Mouse (Mus musculus) ES-Bruce4 (cell line): Measurements from ENCODE around the gene Palm3. TPM values are rescaled to one million over a fixed set of nuclear protein-coding genes. Genes with fewer than 3 reads are reported as not detected.

Source experiments
- H3K27ac ChIP-seq: 2 replicates; pipeline ENCODE4 v1.5.1; 2012; ENCODE audit warnings: low read length, inconsistent platforms; ENCODE audit not compliant: insufficient read depth
- H3K27me3 ChIP-seq: 2 replicates; pipeline ENCODE4 v1.6.1; 2012; ENCODE audit warnings: mild to moderate bottlenecking, low read length, inconsistent platforms; ENCODE audit not compliant: control insufficient read depth, poor library complexity, insufficient read depth, severe bottlenecking
- H3K36me3 ChIP-seq: 2 replicates; pipeline ENCODE4 v1.6.1; 2012; ENCODE audit warnings: inconsistent platforms, mild to moderate bottlenecking, low read length, moderate library complexity; ENCODE audit not compliant: control insufficient read depth, poor library complexity, insufficient read depth, severe bottlenecking
- H3K4me1 ChIP-seq: one replicate; pipeline ENCODE4 v1.8.1; 2011; ENCODE audit warnings: low read length; ENCODE audit not compliant: control insufficient read depth, insufficient read depth
- H3K4me3 ChIP-seq: 2 replicates; pipeline ENCODE4 v1.5.1; 2011; ENCODE audit warnings: low read depth, mild to moderate bottlenecking, low read length
- H3K9ac ChIP-seq: 2 replicates; pipeline ENCODE4 v1.6.1; 2012; ENCODE audit warnings: low read depth, mild to moderate bottlenecking, inconsistent platforms; ENCODE audit not compliant: poor library complexity, severe bottlenecking
- H3K9me3 ChIP-seq: replicated peaks from 2 replicates; pipeline ENCODE4 v1.6.1; 2012; ENCODE audit warnings: mild to moderate bottlenecking, low read length, inconsistent platforms; ENCODE audit not compliant: control insufficient read depth, poor library complexity, insufficient read depth, severe bottlenecking
- CTCF ChIP-seq: IDR thresholded peaks from one replicate; pipeline ENCODE4 v1.8.1; 2011; ENCODE audit warnings: low read depth, low read length
- EP300 ChIP-seq: IDR thresholded peaks from 2 replicates; pipeline ENCODE4 v1.6.1; 2011; ENCODE audit warnings: low read depth, low read length; ENCODE audit not compliant: insufficient read depth
- POLR2A ChIP-seq: IDR thresholded peaks from one replicate; pipeline ENCODE4 v1.8.1; 2011; ENCODE audit warnings: low read length; ENCODE audit not compliant: insufficient read depth
- polyA plus RNA-seq: library from polyadenylated mRNA; stranded (reverse); fragments of >200 nt; gene quantifications from 2 replicates; pipeline ENCODE4 v1.2.4, GENCODE M21; 2011; ENCODE audit warnings: low read depth; ENCODE audit not compliant: missing spikeins, insufficient read depth, insufficient read length

Gene Palm3
- polyA plus RNA-seq, 1 experiment: 62.8 TPM

GRCm38 (mm10) chr8:84079206-84079605 lies 57.9 kb downstream of the Palm3 start:
- TF ChIP-seq CTCF (no peak), EP300 (no peak), POLR2A (no peak)
- Histone ChIP-seq H3K36me3 (peaks cover 3% of the 10 kb centered on the region; the same call in 1 of the 2 replicates), H3K4me1 (peaks cover 2% of the 10 kb centered on the region), H3K27ac (no peak overlapping the region), H3K9ac (no peak overlapping the region), H3K27me3 (no peaks in the 10 kb centered on the region), H3K4me3 (no peak overlapping the region), H3K9me3 (no peaks in the 10 kb centered on the region)

Other genes starting within 250 kb of the Palm3 start
- gene Adgrl1, start 121.4 kb upstream of the Palm3 start, polyA plus RNA-seq: 64.0 and 64.7 TPM in 2 replicates
- 0.47 and 0.78 TPM in 2 replicates for gene Gm10644, start 66.3 kb upstream of the Palm3 start, polyA plus RNA-seq
- 26.3 and 29.3 TPM in 2 replicates for gene Asf1b, start 66.0 kb upstream of the Palm3 start, polyA plus RNA-seq
- 51.8 and 54.1 TPM in 2 replicates for gene Prkaca, start 48.5 kb upstream of the Palm3 start, polyA plus RNA-seq
- 79.7 and 95.7 TPM in 2 replicates for gene Samd1, start 23.8 kb upstream of the Palm3 start, polyA plus RNA-seq
- gene 1700067K01Rik, start 20.0 kb upstream of the Palm3 start, polyA plus RNA-seq: 1.5 and 2.4 TPM in 2 replicates
- 11.2 and 15.9 TPM in 2 replicates for gene 2210011C24Rik, start 9.3 kb upstream of the Palm3 start, polyA plus RNA-seq
- gene Il27ra, start 21.1 kb downstream of the Palm3 start, polyA plus RNA-seq: 0.33 and 0.61 TPM in 2 replicates
- 1.4 and 1.9 TPM in 2 replicates for gene Rln3, start 23.5 kb downstream of the Palm3 start, polyA plus RNA-seq
- gene Gm10643, start 43.7 kb downstream of the Palm3 start, polyA plus RNA-seq: 0.56 and 0.76 TPM in 2 replicates
- 9.6 and 10.5 TPM in 2 replicates for gene Rfx1, start 45.4 kb downstream of the Palm3 start, polyA plus RNA-seq
- 43.4 and 44.0 TPM in 2 replicates for gene Dcaf15, start 83.3 kb downstream of the Palm3 start, polyA plus RNA-seq
- 0.33 TPM in 1 of 2 replicates, not detected in the other for gene Podnl1, start 104.5 kb downstream of the Palm3 start, polyA plus RNA-seq
- gene Cc2d1a, start 126.5 kb downstream of the Palm3 start, polyA plus RNA-seq: 18.0 and 27.2 TPM in 2 replicates
- gene 4930432K21Rik, start 126.6 kb downstream of the Palm3 start, polyA plus RNA-seq: 3.8 and 4.7 TPM in 2 replicates
- 3.0 and 4.3 TPM in 2 replicates for gene Nanos3, start 163.7 kb downstream of the Palm3 start, polyA plus RNA-seq
- gene Zswim4, start 215.6 kb downstream of the Palm3 start, polyA plus RNA-seq: 14.8 and 15.4 TPM in 2 replicates
- 90.6 and 92.0 TPM in 2 replicates for gene D8Ertd738e, start 228.2 kb downstream of the Palm3 start, polyA plus RNA-seq
- 37.1 and 38.0 TPM in 2 replicates for gene Mri1, start 235.9 kb downstream of the Palm3 start, polyA plus RNA-seq
- 21.3 and 25.7 TPM in 2 replicates for gene Ccdc130, start 248.9 kb downstream of the Palm3 start, polyA plus RNA-seq